In genomic region chr12:8498148-8498571, GRCm38 (mm10) we compare ENCODE assay signal across 8 mouse cellular contexts. TPM values are rescaled to one million over a fixed set of nuclear protein-coding genes. Genes with fewer than 3 reads are reported as not detected.
DNase-seq lines count a peak whose midpoint lies in the region; ATAC-seq and TF ChIP-seq lines count a peak whose summit lies in the region.

No protein-coding gene starts in this region.

- peak overlapping the region; percentile 89 for H3K4me3 ChIP-seq in kidney, embryonic 15.5 days (replicated peaks)
- H3K4me3 ChIP-seq in midbrain, embryonic 11.5 days (ENCODE audit: low read depth, low read length): peak overlapping the region; percentile 86

- H3K36me3 ChIP-seq in kidney, embryonic 15.5 days: no peaks in the 10 kb centered on the region
- H3K36me3 ChIP-seq in midbrain, embryonic 11.5 days (ENCODE audit: control insufficient read depth, insufficient read depth, low read length): no peaks in the 10 kb centered on the region

- TF ChIP-seq POLR2A in brain, embryonic 14.5 days (IDR thresholded peaks at IDR 0.05; ENCODE audit: borderline replicate concordance, extremely low read depth, insufficient read depth, insufficient read length, poor library complexity, severe bottlenecking): no peak

- peak overlapping the region; percentile 92 for H3K4me2 ChIP-seq in kidney, embryonic 15.5 days
- peak overlapping the region; percentile 95 for H3K4me2 ChIP-seq in midbrain, embryonic 11.5 days

- DNase-seq in left cerebral cortex, adult 11 months (ENCODE audit: low spot score): peak; percentile 56
- no peak for DNase-seq in left cerebral cortex, postnatal 14 days (ENCODE audit: low spot score in 2 of 2)
- DNase-seq in brain, embryonic 14.5 days (ENCODE audit: low read depth): peak; percentile 47
- DNase-seq in heart, adult 9 months (ENCODE audit: low spot score in 2 of 2): peak; percentile 31 to 55
- peak; percentile 93 for DNase-seq in midbrain, embryonic 11.5 days (ENCODE audit: low spot score, missing footprints)
- DNase-seq in frontal cortex, adult 2 months (ENCODE audit: extremely low spot score in 1 of 2, low spot score in 1 of 2): no peak
- no peak for DNase-seq in right cerebral cortex, postnatal 14 days

- WGBS in kidney, embryonic 15.5 days: 20% methylated on average over 8 of the region's 8 CpGs
- WGBS in midbrain, embryonic 11.5 days: 12% methylated on average over 8 of the region's 8 CpGs

- peak overlapping the region; percentile 98 for H3K27ac ChIP-seq in kidney, embryonic 15.5 days
- H3K27ac ChIP-seq in midbrain, embryonic 11.5 days (ENCODE audit: low read depth, low read length): peak overlapping the region; percentile 98; the same call in 1 of the 2 replicates

- H3K9me3 ChIP-seq in kidney, embryonic 15.5 days (replicated peaks): no peaks in the 10 kb centered on the region
- H3K9me3 ChIP-seq in midbrain, embryonic 11.5 days (ENCODE audit: control insufficient read depth, low read length): no peaks in the 10 kb centered on the region

- no peaks in the 10 kb centered on the region for H3K27me3 ChIP-seq in kidney, embryonic 15.5 days
- H3K27me3 ChIP-seq in midbrain, embryonic 11.5 days (ENCODE audit: control insufficient read depth, insufficient read depth, low read length): no peaks in the 10 kb centered on the region

- intact Hi-C loops in left cerebral cortex, postnatal 14 days (cut with DNase I): loop anchor here (5.0 kb wide), 1 partner anchor 151 kb away; no protein-coding TSS in a partner anchor

- no peak for ATAC-seq in kidney, embryonic 15.5 days (replicated peaks; ENCODE audit: low FRiP score)
- ATAC-seq in midbrain, embryonic 11.5 days (ENCODE audit: low FRiP score): no peak

- peak overlapping the region; percentile 94 for H3K9ac ChIP-seq in kidney, embryonic 15.5 days
- peak overlapping the region; percentile 98 for H3K9ac ChIP-seq in midbrain, embryonic 11.5 days (ENCODE audit: low read length)

- no peak for TF ChIP-seq CTCF in brain, embryonic 14.5 days (IDR thresholded peaks at IDR 0.05; ENCODE audit: borderline replicate concordance, extremely low read depth, insufficient read depth, insufficient read length)

- peaks cover 49% of the 10 kb centered on the region for H3K4me1 ChIP-seq in kidney, embryonic 15.5 days
- peaks cover 26% of the 10 kb centered on the region for H3K4me1 ChIP-seq in midbrain, embryonic 11.5 days (ENCODE audit: control insufficient read depth, insufficient read depth, low read length)

RNA-seq across cellular contexts. Expression of gene Rhob, which starts 1.6 kb away (rescaled TPM):
- 100 to 1,000 TPM; 287 to 352 TPM for total RNA-seq in left cerebral cortex, postnatal 14 days (2021)
- polyA plus RNA-seq in brain, embryonic 14.5 days (2012; rRNA removed): 239 and 265 TPM in 2 replicates
- polyA plus RNA-seq in kidney, embryonic 15.5 days (2015; fragmentation: Nextera tagmentation; extraction: Ambion mirVana): 35.4 and 38.7 TPM in 2 replicates
- polyA plus RNA-seq in midbrain, embryonic 11.5 days (2014; fragmentation: Nextera tagmentation; extraction: Ambion mirVana): 58.4 and 59.8 TPM in 2 replicates
- 285 and 316 TPM in 2 replicates for polyA plus RNA-seq in frontal cortex, adult 2 months (2012; rRNA removed)

Comparison
In these comparisons a context has a peak if more than half of its experiments do, and no peak if none do; other contexts are left out.
1. DNase-seq: peak in left cerebral cortex, adult 11 months (single experiment), brain, embryonic 14.5 days (single experiment), heart, adult 9 months (2 of 2) and midbrain, embryonic 11.5 days (single experiment); none in left cerebral cortex, postnatal 14 days (0 of 2), frontal cortex, adult 2 months (0 of 2) and right cerebral cortex, postnatal 14 days (single experiment).